Mouse (Mus musculus): ENCODE data around the gene Raet1e.
"Not testable (repeated sequence)": the region's sequence is repeated elsewhere in the genome, so short reads cannot be mapped to it uniquely, and the experiment has no call there.

Gene Raet1e

DNA sequence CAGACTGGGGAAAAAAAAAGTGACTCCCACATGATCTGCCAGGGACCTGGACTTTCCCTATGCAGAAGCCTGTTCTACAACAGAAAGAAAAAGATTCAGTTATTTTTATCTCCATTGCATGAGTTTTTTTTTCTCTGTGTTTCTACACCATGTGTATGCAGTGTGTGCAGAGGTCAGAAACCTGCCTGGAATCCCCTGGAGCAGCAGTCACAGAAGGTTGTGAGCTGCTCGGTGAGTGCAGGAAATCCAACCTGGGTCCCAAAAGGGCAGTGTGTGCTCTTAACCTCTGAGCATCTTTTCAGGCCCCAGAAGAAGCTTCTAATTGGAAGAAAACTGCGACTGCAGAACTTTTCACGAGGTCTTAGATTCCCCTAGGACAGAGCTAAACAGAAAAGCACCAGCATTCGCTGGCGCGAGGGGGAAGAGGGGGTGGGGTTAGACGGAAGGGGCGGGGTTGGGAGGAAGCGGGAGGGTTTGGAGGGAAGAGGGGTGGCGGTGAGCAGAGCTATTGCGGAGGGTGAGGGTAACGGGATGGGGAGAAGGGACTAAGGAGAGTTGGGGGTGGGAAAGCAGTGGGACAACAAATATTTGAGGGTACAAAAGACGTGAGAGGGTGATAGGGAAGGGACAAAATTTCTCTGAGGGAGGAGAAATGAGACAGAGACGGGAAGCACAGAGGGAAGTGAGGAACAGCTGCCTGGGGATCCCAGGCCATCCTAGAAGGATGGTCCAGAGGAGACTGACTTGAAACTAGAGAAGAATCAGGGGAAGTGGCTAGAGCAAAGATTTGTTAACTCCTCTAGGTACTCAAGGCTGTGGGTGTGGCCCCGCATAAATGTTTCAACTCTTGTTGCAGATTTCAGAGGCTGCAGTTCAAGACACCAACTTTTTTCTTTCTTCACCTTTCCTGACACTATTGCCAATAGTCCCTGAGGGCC, 203.3 kb downstream of the Raet1e start:
- not testable (repeated sequence) for DNase-seq (ENCODE audit: low spot score)

DNA sequence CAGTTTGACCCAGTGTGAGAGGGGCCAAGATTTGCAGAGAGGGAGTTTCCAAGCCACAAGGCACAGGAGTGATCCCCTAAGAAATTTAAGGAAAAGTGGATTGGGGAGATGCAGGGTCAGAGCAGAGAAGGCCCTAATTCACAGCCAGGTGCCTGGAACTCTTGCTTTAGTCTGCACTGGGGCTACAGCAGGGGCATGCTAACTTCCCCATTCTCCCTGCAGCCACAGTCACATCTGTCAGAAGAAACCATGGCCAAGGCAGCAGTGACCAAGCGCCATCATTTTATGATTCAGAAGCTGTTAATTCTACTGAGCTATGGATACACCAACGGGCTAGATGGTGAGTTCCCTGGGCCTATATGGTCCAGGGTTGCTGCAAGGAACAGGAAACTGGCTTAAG, 204.1 kb downstream of the Raet1e start:
- not testable (repeated sequence) for DNase-seq (ENCODE audit: low spot score)

DNA sequence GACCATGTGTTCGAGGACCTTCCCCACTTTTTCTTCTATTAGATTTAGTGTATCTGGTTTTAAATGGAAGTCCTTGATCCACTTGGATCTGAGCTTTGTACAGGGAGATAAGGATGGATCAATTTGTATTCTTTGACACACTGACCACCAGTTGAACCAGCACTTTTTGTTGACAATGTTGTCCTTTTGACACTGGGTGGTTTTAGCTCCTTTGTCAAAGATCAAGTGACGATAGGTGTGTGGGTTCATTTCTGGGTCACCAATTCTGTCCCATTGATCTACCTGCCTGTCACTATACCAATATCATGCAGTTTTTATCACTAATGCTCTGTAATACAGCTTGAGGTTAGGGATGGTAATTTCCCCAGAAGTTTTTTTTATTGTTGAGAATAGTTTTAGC, 206.5 kb downstream of the Raet1e start:
- not testable (repeated sequence) for DNase-seq (ENCODE audit: low spot score)

DNA sequence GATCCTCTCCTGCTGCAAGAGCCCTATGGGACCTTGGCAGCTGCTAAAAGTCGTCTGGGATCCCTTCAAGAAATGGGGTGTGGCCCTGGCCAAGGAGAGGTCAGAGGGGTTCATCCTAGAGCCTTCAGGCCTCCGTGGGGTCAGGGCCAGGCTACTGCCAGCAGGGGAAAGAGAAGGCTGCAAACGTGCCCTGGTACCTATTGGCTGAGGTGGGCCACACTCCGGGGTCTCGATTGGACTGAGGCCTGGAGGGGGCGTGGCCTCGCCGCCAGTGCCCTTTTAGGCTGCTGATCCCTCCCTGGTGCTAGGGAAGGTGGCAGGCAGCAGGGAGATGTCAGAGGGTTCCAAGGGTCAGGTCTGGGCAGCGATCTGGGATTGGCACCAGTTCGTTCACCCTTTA, 222.9 kb downstream of the Raet1e start:
- DNase-seq (ENCODE audit: low spot score) = not testable (repeated sequence)

DNA sequence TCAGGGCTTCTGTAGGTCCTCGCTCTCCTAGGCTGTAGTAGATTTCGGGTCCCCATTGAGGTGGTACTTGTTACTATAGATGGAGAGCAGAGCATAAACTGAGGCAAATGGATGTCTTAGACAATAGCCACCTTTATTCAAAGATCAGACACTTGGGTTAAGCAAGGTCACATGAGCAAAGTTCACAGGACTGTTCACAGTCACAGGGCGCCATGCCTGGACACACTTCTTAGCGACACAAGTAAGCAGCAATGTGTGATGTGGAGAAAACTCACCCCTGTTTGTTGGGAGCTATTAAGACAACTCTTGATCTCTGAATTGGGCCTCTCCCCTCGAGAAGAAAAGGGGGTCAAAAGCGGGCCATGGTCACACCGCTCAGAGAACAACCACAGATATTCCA, 231.8 kb downstream of the Raet1e start:
- not testable (repeated sequence) for DNase-seq (ENCODE audit: low spot score)

DNA sequence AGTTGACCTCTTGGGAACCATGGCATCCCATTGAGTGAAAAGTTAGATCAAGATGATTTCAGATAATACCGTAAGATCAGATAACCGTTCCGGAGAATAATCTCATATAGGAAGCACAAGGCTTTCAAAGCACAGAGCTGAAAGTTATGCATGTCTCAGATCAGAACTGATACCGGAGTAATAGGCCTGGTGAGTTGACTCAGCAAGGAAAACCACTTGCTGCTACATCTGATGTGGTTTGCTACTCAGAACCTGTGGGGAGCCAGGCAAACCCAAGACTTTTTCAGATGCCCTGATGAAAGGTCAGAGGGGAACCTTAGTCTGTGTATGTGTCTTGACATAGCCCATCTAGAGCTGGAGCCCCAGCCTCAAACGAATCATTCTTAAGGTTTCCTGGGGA, 233.2 kb downstream of the Raet1e start:
- not testable (repeated sequence) for DNase-seq (ENCODE audit: low spot score)

DNA sequence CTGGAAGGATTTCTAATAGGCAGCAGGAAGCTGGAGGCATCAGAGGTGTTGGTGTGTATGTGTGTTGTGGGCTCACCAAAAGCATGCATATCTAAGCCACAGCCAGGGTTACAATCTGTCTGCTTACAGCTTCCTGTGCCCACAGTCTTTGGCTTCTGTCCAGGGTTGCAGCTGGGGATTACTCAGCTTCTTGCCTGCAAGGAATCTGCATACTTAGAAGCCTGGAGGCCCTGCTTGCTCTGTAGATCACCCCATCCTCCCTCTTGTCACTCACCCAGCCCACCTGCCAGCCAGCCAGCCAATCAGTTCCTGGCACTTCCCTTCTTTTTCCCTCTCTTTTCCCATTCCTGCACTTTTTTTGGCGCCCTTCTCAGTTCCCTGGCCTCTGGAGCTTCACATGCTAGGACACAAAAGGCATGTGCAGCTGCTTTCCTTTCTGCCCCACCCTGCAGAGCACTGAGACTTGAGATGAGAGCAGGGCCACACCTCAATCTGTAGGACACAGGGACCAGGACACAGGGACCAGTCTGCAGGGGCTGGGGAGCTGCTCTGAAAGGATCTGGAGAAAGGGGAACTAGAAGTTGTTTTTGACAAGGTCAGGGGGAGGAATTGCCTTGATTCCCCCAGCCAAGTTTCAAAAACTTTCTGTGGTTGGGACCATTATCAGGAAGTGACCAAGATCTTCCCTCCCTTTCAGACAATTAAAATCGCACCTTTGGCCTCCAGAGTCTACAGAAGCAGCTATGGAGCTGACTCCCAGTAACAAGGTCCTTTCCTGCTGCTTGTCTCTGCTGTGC, 234.9 kb downstream of the Raet1e start:
- DNase-seq (ENCODE audit: low spot score) = not testable (repeated sequence)

DNA sequence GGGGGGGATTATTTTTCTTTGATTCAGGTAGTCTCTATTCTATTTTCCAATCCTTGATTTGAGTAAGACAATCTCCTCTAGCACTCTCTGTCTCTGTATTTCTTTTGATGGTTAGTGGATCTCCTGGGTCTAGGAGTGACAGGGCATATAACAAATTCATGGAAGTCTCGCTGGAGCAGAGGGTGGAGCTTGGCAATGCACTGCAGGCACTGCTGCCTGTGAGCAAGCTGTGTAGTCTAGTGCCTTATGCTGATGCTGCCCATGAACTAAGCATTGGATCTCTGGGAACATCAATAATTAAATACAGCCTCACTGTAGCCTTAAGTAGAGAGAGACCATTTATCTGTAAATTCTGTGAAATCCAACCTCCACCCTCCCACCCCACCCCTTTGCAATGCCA, 238.3 kb downstream of the Raet1e start:
- DNase-seq (ENCODE audit: low spot score) = not testable (repeated sequence)

DNA sequence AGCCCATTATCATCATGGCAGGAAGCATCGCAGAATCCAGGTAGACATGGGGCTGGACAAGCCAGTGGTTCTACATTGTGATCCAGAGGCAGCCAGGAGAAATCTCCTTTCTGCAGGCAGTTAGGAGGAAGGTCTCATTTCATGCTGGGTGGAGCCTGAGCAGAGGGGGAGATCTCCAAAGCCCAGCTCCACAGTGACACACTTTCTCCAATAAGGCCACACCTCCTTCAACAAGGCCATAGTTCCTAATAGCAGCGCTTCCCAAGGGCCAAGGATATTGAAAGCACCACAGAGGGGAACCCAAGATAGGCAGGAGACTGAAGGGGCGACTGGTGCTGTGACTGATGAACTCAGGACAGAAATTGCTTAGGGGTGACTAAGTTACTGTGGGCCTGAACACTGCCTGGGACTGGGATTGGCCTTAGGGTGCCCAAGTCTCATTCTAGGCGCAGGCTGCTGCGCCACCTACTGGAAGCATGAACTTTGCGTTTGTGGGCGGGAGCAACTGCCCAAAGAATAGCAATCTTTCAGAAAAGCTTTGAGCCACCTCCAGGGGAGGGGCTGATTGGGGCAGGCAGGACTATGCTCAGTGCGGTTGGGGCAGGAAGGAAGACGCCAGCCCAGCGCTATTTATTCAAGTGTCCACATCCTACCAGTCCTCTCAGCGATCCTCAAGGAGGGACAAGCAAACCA, 244.0 kb downstream of the Raet1e start:
- DNase-seq (ENCODE audit: low spot score) = peak; percentile 64

DNA sequence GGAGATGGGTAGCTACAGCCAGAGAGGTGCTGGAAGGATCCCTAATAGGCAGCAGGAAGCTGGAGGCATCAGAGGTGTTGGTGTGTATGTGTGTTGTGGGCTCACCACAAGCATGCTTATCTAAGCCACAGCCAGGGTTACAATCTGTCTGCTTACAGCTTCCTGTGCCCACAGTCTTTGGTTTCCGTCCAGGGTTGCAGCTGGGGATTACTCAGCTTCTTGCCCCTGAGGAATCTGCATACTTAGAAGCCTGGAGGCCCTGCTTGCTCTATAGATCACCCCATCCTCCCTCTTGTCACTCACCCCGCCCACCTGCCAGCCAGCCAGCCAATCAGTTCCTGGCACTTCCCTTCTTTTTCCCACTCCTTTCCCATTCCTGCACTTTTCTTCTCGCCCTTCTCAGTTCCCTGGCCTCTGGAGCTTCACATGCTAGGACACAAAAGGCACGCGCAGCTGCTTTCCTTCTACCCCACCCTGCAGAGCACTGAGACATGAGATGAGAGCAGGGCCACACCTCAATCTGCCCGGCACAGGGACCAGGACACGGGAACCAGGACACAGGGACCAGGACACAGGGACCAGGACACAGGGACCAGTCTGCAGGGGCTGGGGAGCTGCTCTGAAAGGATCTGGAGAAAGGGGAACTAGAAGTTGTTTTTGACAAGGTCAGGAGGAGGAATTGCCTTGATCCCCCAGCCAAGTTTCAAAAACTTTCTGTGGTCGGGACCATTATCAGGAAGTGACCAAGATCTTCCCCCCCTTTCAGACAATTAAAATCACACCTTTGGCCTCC, 255.5 kb downstream of the Raet1e start:
- DNase-seq (ENCODE audit: low spot score) = not testable (repeated sequence)
